Mouse (Mus musculus): Measurements from ENCODE around the gene Wipi2.

DNA sequence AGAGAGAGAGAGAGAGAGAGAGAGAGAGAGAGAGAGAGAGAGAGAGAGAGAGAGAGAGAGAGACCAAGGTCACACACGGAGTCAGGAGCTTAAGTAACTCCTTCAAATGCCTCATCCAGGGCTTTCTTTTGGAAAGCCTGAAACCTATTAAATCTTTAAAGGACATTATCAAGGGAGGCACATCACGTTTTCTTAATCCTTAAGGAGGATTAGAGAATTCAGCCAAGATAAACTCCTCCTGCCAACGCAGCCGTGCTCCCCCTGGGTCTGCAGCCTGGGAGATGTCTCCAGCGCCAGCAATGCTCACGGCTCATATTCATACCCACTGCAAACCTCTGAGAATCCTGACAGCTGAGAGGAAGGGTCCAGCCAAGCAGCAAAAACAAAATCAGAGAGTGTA is 61.4 kb downstream of the Wipi2 start:
- TF ChIP-seq CTCF (IDR thresholded peaks at IDR 0.05; ENCODE audit: borderline replicate concordance, insufficient read depth, low read length) = no peak
- no peak for TF ChIP-seq POLR2A (IDR thresholded peaks at IDR 0.05; ENCODE audit: low read depth, low read length)

Measured in embryonic fibroblast, embryonic 13.5 days (primary cell).